Mouse (Mus musculus) splenic B cell, adult 2 months (primary cell): ENCODE data around the gene Gpr158.

ENCODE experiments used
- DNase-seq: peaks from one replicate; pipeline ENCODE4 v3.0.0-alpha.2; 2011; ENCODE audit warnings: low read depth, low spot score
- H3K27me3 ChIP-seq: 2 replicates; pipeline ENCODE4 v1.6.1; 2012; ENCODE audit warnings: mild to moderate bottlenecking, low read length, moderate library complexity, mixed read lengths; ENCODE audit not compliant: control insufficient read depth, poor library complexity, insufficient read depth, severe bottlenecking
- H3K36me3 ChIP-seq: 2 replicates; pipeline ENCODE4 v1.6.1; 2012; ENCODE audit warnings: mild to moderate bottlenecking, low read length, moderate library complexity, mixed read lengths; ENCODE audit not compliant: control insufficient read depth, poor library complexity, insufficient read depth, severe bottlenecking

Gpr158 gene

DNA sequence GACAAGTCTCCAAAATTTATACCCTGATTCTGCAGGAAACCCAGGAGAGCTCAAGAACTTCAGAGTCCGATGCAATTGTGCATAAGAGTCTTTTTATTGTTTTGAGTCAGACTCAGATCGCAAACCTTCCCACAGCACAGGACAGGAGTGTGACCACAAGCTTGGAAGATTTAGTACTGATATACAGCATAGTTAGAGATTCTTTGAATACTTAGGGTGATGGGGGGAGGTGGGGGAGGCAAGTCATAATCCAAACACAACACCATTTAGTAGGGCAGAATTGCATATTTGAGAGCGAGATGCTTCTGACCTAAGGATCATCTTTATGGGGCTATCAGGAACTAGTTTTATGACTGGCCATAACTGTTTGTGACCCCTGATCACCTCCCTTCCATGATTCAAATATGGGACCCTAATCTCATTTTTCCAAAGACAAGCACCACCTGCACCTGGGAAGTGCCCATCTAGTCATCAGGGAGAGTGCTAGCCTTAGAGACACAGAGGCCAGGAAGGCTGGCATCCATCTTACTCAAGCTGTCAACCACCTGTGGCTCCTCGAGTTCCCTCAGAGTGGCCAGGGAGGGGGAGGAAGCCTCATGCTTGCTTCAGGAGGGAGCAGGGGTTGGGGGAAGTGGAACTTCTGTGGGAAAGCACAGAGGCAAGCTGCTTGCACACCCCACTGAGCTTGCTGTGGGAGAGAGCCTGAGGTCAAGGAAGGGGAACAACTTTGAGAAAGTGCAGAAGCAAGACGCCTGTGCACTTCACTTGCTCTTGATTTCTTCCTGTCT is 326.7 kb downstream of the Gpr158 start:
- DNase-seq, result no peak
- no peaks in the 10 kb centered on the region for H3K36me3 ChIP-seq
- H3K27me3 ChIP-seq, result no peaks in the 10 kb centered on the region

DNA sequence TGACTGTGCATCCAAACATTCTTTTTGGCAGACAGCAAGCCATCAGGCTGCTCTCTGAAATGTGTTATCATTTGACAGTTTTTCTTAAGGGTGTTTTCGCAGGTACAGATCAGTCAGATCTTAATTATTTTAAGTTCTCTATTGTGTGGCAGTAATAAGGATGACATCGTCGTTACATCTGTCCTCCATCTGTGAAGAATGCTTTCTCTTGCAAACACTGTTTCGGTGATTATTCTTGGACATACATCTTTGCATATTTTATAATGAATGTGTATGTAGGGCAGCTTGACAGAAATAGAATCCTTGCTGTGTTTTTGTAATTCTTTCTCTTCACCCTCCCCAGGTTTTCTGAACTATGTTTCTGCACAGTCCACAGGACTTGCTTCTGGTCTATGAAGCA is 360.7 kb downstream of the Gpr158 start:
- no peaks in the 10 kb centered on the region for H3K27me3 ChIP-seq
- DNase-seq, result no peak
- no peaks in the 10 kb centered on the region for H3K36me3 ChIP-seq

DNA sequence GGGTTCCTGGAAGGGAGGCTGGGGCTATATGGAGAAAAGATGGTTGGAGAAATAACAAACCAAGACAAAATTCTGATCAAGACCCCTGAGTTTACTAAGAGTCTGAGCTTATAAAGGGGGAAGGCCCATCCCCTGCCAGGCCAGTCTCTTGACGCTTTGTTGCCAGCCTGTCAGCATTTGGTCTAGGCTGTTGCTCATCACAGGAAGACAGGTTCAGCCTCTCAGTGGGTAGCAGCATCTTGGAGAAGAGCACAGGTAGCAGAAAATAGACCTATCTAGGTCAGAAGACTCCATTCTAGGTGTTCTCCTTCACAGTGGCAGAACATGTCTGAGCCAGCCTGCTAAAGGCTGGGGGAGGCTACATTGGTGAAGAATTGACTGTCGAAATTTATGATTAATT is 416.4 kb downstream of the Gpr158 start:
- Histone ChIP-seq H3K27me3 (no peaks in the 10 kb centered on the region), H3K36me3 (no peaks in the 10 kb centered on the region)
- DNase-seq, result no peak

DNA sequence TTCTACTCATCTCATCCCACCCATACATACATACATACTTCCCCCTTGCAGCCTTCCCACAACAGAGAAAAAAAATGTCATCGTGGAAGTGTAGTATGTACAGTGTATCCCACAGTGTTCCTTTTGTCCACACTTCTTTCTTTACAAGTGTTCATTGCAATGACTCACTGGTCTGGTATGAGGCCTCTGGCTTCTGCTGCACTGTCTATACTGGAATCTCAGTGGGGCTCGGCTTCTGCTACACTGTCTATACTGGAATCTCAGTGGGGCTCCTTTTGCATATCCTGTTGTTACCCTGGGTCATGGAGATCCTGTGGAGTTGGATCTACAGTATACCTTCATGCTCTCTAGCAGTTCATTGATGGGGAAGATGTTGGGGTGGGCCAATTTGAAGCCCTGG is 425.8 kb downstream of the Gpr158 start:
- no peak for DNase-seq
- Histone ChIP-seq H3K36me3 (no peaks in the 10 kb centered on the region), H3K27me3 (no peaks in the 10 kb centered on the region)

DNA sequence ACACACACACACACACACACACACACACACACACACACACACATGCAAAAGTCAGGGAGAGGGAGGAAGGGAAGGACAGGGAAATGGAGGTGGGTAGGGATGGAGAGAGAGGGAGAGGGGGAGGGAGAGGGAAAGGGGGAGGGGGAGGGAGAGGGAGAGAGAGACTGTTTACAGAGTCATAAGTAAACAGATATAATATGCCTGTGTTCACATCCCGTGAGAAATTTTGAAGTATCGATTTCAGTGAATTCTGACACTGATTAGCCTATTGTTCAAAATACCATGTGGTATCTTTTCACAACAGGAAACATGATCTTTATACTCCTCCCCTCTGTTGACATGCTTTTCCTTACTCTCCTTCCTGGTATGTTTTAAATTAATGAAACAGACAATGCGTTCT is 432.3 kb downstream of the Gpr158 start:
- Histone ChIP-seq H3K27me3 (no peaks in the 10 kb centered on the region), H3K36me3 (no peaks in the 10 kb centered on the region)
- no peak for DNase-seq

DNA sequence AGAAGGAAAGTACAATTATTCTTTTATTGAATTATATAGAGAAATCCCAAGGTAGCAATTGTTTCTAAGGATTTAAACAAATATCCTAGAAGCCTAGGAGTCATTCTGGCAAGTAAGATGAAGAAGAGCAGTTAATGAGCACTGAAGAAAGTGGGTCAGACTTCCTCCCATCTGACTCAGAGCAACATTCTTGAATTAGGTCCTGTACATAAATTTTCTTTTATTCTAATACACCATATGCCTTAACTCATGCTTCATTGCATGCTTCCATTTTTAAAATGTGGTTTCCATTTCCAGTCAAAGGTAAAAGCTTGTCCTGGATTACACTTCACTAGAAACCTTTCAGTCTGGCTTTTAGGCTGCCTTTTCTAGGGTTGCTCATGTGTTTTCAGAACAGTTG is 432.7 kb downstream of the Gpr158 start:
- no peak for DNase-seq
- H3K36me3 ChIP-seq, result no peaks in the 10 kb centered on the region
- H3K27me3 ChIP-seq, result no peaks in the 10 kb centered on the region

DNA sequence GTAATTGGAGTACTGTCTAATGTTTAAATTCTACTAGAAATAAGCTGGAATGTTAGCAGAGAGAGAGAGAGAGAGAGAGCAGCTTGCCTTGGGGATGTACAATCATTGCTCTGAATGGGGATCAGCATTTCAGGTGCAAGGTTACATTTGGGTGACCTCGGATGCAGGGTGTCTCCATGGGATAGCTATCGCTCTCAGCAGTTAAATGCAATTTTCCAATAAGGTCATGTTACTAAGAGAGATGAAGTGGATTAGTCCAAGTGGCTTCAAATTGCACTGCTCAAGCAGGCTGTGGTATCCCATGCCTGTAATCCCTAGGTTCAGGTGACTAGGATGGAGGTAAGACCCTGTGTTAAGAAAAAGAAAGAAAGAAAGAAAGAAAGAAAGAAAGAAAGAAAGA is 441.2 kb downstream of the Gpr158 start:
- DNase-seq, result no peak
- Histone ChIP-seq H3K27me3 (no peaks in the 10 kb centered on the region), H3K36me3 (no peaks in the 10 kb centered on the region)

DNA sequence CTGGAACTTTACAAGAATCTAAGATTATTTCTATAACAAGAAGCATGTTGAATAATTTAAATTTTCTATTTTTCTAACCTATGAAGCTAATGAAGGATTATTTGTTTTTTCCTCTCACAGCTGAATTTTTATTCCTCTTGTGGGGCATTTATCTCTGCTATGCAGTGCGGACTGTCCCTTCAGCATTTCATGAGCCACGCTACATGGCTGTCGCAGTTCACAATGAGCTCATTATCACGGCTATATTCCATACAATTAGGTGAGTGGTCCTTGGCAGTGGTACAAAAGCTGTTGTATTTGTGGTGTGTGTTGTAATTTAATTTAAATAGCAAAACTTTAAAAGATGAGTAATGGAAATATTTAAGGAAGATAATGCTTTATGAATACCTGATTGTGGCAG is 443.1 kb downstream of the Gpr158 start:
- H3K27me3 ChIP-seq, result no peaks in the 10 kb centered on the region
- no peak for DNase-seq
- no peaks in the 10 kb centered on the region for H3K36me3 ChIP-seq

DNA sequence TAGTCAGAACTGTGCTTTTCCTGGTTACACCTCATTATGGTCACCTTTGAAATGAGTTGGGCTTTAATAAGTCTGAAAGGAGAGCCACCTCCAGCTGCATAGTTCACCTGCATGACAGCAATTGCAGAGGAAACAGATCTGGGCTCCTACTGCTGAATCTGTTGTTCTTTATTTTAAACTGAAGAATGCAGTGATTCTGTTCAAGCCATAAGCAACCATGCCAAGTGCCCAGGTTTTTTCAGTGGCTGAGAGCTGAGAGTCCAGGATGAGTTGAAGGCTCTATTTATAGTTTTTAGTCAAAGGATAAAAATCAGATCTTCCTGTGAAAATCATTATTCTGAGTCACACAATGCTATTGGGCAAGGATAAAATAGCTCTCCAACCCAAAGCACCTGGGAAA is 496.7 kb downstream of the Gpr158 start:
- DNase-seq, result no peak
- no peaks in the 10 kb centered on the region for H3K36me3 ChIP-seq
- no peaks in the 10 kb centered on the region for H3K27me3 ChIP-seq
